Mouse (Mus musculus) ES-E14 (cell line): ENCODE measurements at regions not wholly inside any gene's neighbourhood (a gene's known extent, or its start where the extent isn't known, plus 50 kb on each side); places are given as distances from the start of the nearest gene placed in this dataset.

ENCODE experiments used
- CHD2 ChIP-seq: IDR thresholded peaks from 2 replicates; pipeline ENCODE4 v1.6.1; 2014; ENCODE audit warnings: mild to moderate bottlenecking, low read depth, low read length, inconsistent platforms
- MAFK ChIP-seq: IDR thresholded peaks from 2 replicates; pipeline ENCODE4 v1.6.1; 2014; ENCODE audit warnings: mild to moderate bottlenecking, low read depth, low read length, inconsistent platforms; ENCODE audit not compliant: insufficient read depth
- ZNF384 ChIP-seq: IDR thresholded peaks from 2 replicates; pipeline ENCODE4 v1.6.1; 2012; ENCODE audit warnings: low read depth, low read length, inconsistent platforms

DNA sequence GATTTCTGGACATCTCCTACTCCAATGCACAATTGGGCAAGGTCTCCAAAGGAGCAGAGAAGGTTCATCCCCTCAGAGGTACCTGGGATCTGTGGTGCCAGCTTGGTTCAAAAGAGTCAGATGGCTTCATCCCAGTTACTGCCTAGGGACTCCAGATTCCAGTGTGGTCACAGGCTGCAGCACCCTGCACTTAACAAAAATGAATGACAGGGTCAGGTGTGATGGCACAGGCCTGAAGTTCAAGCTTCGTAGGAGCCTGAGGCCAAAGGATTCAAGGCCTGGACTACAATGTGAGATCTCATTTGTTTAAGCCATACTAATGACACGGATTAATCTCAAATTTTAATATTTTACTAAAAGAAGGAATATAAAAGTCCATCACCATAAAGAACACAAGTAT is 209.1 kb downstream of the Gm26897 start:
- no peak for TF ChIP-seq ZNF384
- no peak for TF ChIP-seq CHD2
- no peak for TF ChIP-seq MAFK
